Mouse (Mus musculus): Measurements from ENCODE around the gene Socs3. TPM values are rescaled to one million over a fixed set of nuclear protein-coding genes. Genes with fewer than 3 reads are reported as not detected.

Socs3 gene
- polyA plus RNA-seq, 1 experiment from 2014 or later: 11.7 TPM

- H3K4me3 ChIP-seq (replicated peaks; ENCODE audit: low read length): no peak overlapping the region
- no peaks in the 10 kb centered on the region for H3K9me3 ChIP-seq (ENCODE audit: control insufficient read depth, low read length)
- no peak overlapping the region for H3K4me2 ChIP-seq (ENCODE audit: low read length)
- no peaks in the 10 kb centered on the region for H3K27me3 ChIP-seq (replicated peaks; ENCODE audit: control insufficient read depth, insufficient read depth, low read length)
- peaks cover 4% of the 10 kb centered on the region; the same call in 1 of the 2 replicates for H3K36me3 ChIP-seq (ENCODE audit: control insufficient read depth, insufficient read depth)
- H3K27ac ChIP-seq (ENCODE audit: low read length): no peak overlapping the region
- WGBS: 88% methylated on average over 2 of the region's 2 CpGs
- peaks cover 11% of the 10 kb centered on the region for H3K4me1 ChIP-seq (replicated peaks; ENCODE audit: control insufficient read depth, insufficient read depth, low read length)
- no peak for ATAC-seq
- no peak overlapping the region for H3K9ac ChIP-seq (replicated peaks; ENCODE audit: low read depth, low read length)
Measured at GRCm38 (mm10) chr11:117997085-117997484, 27.2 kb upstream of the Socs3 start.

GRCm38 (mm10) chr11:117996066-117996465, 26.2 kb upstream of the Socs3 start:
- WGBS: 23% methylated on average over 3 of the region's 3 CpGs

GRCm38 (mm10) chr11:117995661-117996060, 25.8 kb upstream of the Socs3 start:
- H3K4me2 ChIP-seq (ENCODE audit: low read length): no peak overlapping the region
- WGBS: 54% methylated on average over 3 of the region's 3 CpGs
- 0 out of 2 replicates have a peak, but pooled peaks cover under 1% of the 10 kb centered on the region for H3K36me3 ChIP-seq (ENCODE audit: control insufficient read depth, insufficient read depth)
- no peak overlapping the region for H3K4me3 ChIP-seq (replicated peaks; ENCODE audit: low read length)
- no peak overlapping the region for H3K27ac ChIP-seq (ENCODE audit: low read length)
- no peaks in the 10 kb centered on the region for H3K27me3 ChIP-seq (replicated peaks; ENCODE audit: control insufficient read depth, insufficient read depth, low read length)
- no peaks in the 10 kb centered on the region for H3K9me3 ChIP-seq (ENCODE audit: control insufficient read depth, low read length)
- ATAC-seq: no peak
- peaks cover 11% of the 10 kb centered on the region for H3K4me1 ChIP-seq (replicated peaks; ENCODE audit: control insufficient read depth, insufficient read depth, low read length)
- no peak overlapping the region for H3K9ac ChIP-seq (replicated peaks; ENCODE audit: low read depth, low read length)

More at GRCm38 (mm10) chr11:117996066-117996465, 26.2 kb upstream of the Socs3 start:
- Histone ChIP-seq H3K9ac (replicated peaks; ENCODE audit: low read depth, low read length) (no peak overlapping the region), H3K36me3 (ENCODE audit: control insufficient read depth, insufficient read depth) (peaks cover 2% of the 10 kb centered on the region; the same call in 1 of the 2 replicates), H3K4me1 (replicated peaks; ENCODE audit: control insufficient read depth, insufficient read depth, low read length) (peaks cover 11% of the 10 kb centered on the region), H3K27me3 (replicated peaks; ENCODE audit: control insufficient read depth, insufficient read depth, low read length) (no peaks in the 10 kb centered on the region), H3K9me3 (ENCODE audit: control insufficient read depth, low read length) (no peaks in the 10 kb centered on the region), H3K4me2 (ENCODE audit: low read length) (no peak overlapping the region), H3K27ac (ENCODE audit: low read length) (no peak overlapping the region), H3K4me3 (replicated peaks; ENCODE audit: low read length) (no peak overlapping the region)
- no peak for ATAC-seq

DNA sequence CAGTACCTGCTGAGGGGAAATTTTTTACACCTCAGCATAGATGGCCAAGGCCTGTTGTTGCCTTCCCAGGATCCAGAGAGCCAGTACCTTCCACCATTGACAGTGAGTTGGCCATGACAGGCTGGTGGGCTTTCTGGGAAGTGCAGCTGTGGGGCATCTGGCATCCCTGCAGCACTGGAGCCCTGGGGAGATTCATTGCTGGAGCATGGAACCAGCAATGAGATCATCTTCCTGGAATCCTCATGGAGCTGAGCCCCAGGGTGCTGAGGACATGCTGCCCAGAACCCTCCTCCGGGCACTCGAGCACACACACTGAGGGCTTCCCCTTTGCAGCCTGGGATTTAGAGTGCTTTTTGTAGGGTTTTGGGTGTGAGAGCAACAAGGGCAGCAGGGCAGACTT, 25.4 kb upstream of the Socs3 start:
- H3K27me3 ChIP-seq (replicated peaks; ENCODE audit: control insufficient read depth, insufficient read depth, low read length): no peaks in the 10 kb centered on the region
- H3K4me1 ChIP-seq (replicated peaks; ENCODE audit: control insufficient read depth, insufficient read depth, low read length): peaks cover 11% of the 10 kb centered on the region
- no peak overlapping the region for H3K4me3 ChIP-seq (replicated peaks; ENCODE audit: low read length)
- ATAC-seq: no peak
- H3K27ac ChIP-seq (ENCODE audit: low read length): no peak overlapping the region
- WGBS: 57% methylated on average over 2 of the region's 2 CpGs
- H3K9ac ChIP-seq (replicated peaks; ENCODE audit: low read depth, low read length): no peak overlapping the region
- no peaks in the 10 kb centered on the region for H3K36me3 ChIP-seq (ENCODE audit: control insufficient read depth, insufficient read depth)
- no peaks in the 10 kb centered on the region for H3K9me3 ChIP-seq (ENCODE audit: control insufficient read depth, low read length)
- no peak overlapping the region for H3K4me2 ChIP-seq (ENCODE audit: low read length)

DNA sequence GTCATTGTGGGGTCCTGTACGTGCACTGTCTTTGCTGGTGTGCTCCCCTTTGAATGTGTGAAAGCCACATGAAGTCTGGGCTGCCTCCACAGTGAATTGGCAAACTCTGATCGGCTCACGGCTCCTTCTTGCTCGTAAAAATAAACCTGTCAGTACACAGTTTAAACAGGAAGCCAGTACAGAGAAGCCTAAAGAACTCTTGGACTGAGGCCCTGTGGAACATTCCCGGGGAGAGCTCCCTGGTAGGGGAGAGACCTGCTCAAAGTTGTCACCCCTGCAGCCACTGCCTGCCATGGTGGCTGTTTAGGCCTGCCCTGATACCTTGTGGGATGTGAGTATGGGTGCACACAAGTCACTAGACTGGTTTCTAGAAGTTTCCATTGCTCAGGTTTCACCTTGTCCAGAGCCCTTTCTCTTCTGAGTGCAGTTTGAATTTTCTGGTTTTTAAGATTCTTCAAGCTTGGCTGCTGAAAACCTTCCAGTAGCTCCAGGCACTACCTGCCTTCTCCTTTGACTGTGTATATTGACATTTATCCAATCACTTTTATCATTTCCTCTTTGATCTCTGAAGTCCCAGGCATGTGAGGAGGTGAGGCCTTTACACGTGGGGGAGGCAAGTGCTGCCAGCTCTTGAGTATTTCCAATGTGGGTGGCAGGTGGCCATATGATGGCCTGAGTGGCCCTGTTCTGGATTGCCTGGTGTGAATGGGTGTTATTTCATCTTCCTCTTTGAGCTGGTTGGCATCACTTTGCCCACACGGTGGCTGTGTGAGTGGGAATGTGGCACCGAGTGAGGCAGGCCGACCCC, 24.6 kb upstream of the Socs3 start:
- ATAC-seq: no peak
- H3K27ac ChIP-seq (ENCODE audit: low read length): no peak overlapping the region
- no peak overlapping the region for H3K4me3 ChIP-seq (replicated peaks; ENCODE audit: low read length)
- no peak overlapping the region for H3K9ac ChIP-seq (replicated peaks; ENCODE audit: low read depth, low read length)
- no peaks in the 10 kb centered on the region for H3K27me3 ChIP-seq (replicated peaks; ENCODE audit: control insufficient read depth, insufficient read depth, low read length)
- no peak overlapping the region for H3K4me2 ChIP-seq (ENCODE audit: low read length)
- no peaks in the 10 kb centered on the region for H3K36me3 ChIP-seq (ENCODE audit: control insufficient read depth, insufficient read depth)
- 63% methylated on average over 9 of the region's 9 CpGs for WGBS
- H3K9me3 ChIP-seq (ENCODE audit: control insufficient read depth, low read length): no peaks in the 10 kb centered on the region
- peaks cover 11% of the 10 kb centered on the region for H3K4me1 ChIP-seq (replicated peaks; ENCODE audit: control insufficient read depth, insufficient read depth, low read length)

DNA sequence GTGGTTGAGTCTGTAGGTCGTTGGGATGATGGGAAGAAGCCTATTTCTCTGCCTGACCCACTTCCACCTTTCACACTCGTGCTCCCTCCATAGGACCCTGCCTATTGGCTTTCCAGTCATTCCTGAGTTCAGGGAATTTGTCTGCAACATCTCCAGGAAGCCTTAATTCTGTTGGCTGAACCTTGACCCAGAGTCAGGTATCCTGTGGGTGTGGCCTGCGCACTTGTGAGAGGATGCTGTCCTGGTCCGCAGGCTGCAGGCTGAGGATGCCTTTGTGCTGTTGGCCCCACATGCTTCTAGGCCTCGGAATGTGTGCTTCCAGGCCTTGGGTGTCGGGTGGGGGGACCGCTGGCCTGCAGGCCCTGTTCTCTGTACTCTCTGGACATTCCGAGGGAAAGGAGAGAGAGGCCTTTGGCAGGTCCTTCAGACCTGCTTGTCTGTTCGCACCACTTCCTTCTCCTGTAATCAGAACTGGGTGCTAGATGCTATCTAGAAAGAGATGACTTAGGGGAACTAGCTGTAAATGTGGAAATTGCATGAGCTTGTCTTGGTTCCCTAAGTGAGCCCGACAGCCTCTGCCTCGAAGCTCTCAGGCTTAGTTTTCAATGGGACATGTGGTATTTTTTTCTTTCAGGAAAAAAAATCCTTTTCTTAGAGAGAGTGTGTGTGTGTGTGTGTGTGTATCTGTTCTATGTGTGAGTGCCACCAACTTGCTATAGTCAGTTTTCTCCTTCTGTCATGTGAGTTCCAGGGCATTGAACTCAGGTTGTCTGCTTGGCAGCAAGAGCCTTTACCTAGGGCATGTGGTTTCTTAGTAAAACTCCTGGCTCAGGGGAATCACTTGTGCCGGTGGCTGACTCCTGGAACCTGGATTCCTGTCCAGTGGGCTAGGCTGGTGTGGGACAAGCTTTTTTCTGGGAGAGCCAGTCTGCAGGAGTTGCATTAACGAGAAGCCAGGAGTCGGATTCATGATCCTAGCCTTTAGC, 23.6 kb upstream of the Socs3 start:
- no peak overlapping the region for H3K4me2 ChIP-seq (ENCODE audit: low read length)
- no peaks in the 10 kb centered on the region for H3K36me3 ChIP-seq (ENCODE audit: control insufficient read depth, insufficient read depth)
- H3K9me3 ChIP-seq (ENCODE audit: control insufficient read depth, low read length): no peaks in the 10 kb centered on the region
- H3K4me3 ChIP-seq (replicated peaks; ENCODE audit: low read length): no peak overlapping the region
- no peak overlapping the region; the same call in 1 of the 2 replicates for H3K27ac ChIP-seq (ENCODE audit: low read length)
- peaks cover 11% of the 10 kb centered on the region for H3K4me1 ChIP-seq (replicated peaks; ENCODE audit: control insufficient read depth, insufficient read depth, low read length)
- ATAC-seq: no peak
- H3K9ac ChIP-seq (replicated peaks; ENCODE audit: low read depth, low read length): no peak overlapping the region
- H3K27me3 ChIP-seq (replicated peaks; ENCODE audit: control insufficient read depth, insufficient read depth, low read length): no peaks in the 10 kb centered on the region
- WGBS: 79% methylated on average over 14 of the region's 14 CpGs

GRCm38 (mm10) chr11:117991502-117992470, 21.9 kb upstream of the Socs3 start:
- Histone ChIP-seq H3K27ac (ENCODE audit: low read length) (no peak overlapping the region), H3K36me3 (ENCODE audit: control insufficient read depth, insufficient read depth) (no peaks in the 10 kb centered on the region), H3K4me2 (ENCODE audit: low read length) (no peak overlapping the region), H3K4me1 (replicated peaks; ENCODE audit: control insufficient read depth, insufficient read depth, low read length) (peaks cover 24% of the 10 kb centered on the region), H3K9me3 (ENCODE audit: control insufficient read depth, low read length) (no peaks in the 10 kb centered on the region), H3K4me3 (replicated peaks; ENCODE audit: low read length) (no peak overlapping the region), H3K9ac (replicated peaks; ENCODE audit: low read depth, low read length) (no peak overlapping the region), H3K27me3 (replicated peaks; ENCODE audit: control insufficient read depth, insufficient read depth, low read length) (no peaks in the 10 kb centered on the region)
- no peak for ATAC-seq
- WGBS: 63% methylated on average over 9 of the region's 9 CpGs

DNA sequence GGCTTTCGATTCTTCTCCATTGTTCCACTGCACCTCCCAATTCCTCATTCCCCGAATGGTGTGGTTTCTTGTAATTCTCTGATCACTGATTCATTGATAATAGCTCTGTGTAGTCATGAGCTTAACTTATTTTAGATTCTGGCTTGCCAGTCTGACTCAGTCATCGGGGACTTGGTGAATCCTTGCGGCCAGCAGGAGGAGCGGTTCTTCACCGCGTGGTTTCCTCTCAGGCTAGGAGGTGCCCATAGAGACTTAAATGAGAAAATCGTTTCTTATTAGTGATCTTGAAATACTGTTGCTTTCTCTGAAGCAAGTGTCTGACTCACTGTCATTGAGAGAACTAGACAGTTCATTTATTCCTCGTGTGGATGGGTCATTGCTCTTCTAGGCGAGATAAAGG, 20.1 kb upstream of the Socs3 start:
- Histone ChIP-seq H3K4me1 (replicated peaks; ENCODE audit: control insufficient read depth, insufficient read depth, low read length) (peaks cover 24% of the 10 kb centered on the region), H3K9ac (replicated peaks; ENCODE audit: low read depth, low read length) (no peak overlapping the region), H3K27me3 (replicated peaks; ENCODE audit: control insufficient read depth, insufficient read depth, low read length) (no peaks in the 10 kb centered on the region), H3K4me2 (ENCODE audit: low read length) (no peak overlapping the region), H3K9me3 (ENCODE audit: control insufficient read depth, low read length) (no peaks in the 10 kb centered on the region), H3K4me3 (replicated peaks; ENCODE audit: low read length) (no peak overlapping the region), H3K36me3 (ENCODE audit: control insufficient read depth, insufficient read depth) (no peaks in the 10 kb centered on the region), H3K27ac (ENCODE audit: low read length) (no peak overlapping the region)
- WGBS: 55% methylated on average over 10 of the region's 10 CpGs
- ATAC-seq: no peak

All from forebrain, embryonic 16.5 days (tissue).